Mouse (Mus musculus): Measurements from ENCODE around the gene Adra1b. TPM values are rescaled to one million over a fixed set of nuclear protein-coding genes. Genes with fewer than 3 reads are reported as not detected.
A peak's percentile ranks its signal among the peaks of the same experiment; 100 is the strongest.

Adra1b gene
- polyA plus RNA-seq, 1 experiment from 2014 or later, result 0.81 TPM

- DNase-seq (ENCODE audit: low spot score), result no peak
- H3K36me3 ChIP-seq, result no peaks in the 10 kb centered on the region
- no peaks in the 10 kb centered on the region for H3K9me3 ChIP-seq
- H3K4me1 ChIP-seq (replicated peaks), result peaks cover 16% of the 10 kb centered on the region
- no peak overlapping the region for H3K4me3 ChIP-seq
- WGBS, result 83% methylated on average over 5 of the region's 5 CpGs
- peaks cover 22% of the 10 kb centered on the region for H3K27me3 ChIP-seq (ENCODE audit: insufficient read depth, poor library complexity, severe bottlenecking)
- H3K27ac ChIP-seq, result no peak overlapping the region
These were observed 121.5 kb downstream of the Adra1b start for GRCm38 (mm10) chr11:43779551-43779950.

DNA sequence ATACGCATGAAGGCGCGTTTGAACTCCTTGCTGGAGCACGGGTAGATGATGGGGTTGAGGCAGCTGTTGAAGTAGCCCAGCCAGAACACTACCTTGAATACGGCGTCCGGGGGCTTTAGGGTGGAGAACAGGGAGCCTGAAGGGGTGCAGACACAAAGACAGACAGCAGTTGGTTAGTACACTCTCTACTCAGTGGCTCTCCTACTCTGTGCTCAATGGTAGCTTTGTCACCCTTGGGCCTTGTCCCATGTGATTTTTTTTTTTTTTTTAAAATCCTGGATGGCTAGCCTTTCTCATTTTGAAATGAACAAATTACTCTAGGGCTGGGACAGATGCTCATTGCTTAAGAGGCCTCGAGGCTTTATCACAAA is 124.7 kb downstream of the Adra1b start:
- Histone ChIP-seq H3K9me3 (no peaks in the 10 kb centered on the region), H3K4me3 (peak overlapping the region; percentile 58), H3K27ac (peak overlapping the region; percentile 37; the same call in 1 of the 2 replicates), H3K27me3 (ENCODE audit: insufficient read depth, poor library complexity, severe bottlenecking) (peaks cover 38% of the 10 kb centered on the region), H3K36me3 (no peaks in the 10 kb centered on the region), H3K4me1 (replicated peaks) (peaks cover 12% of the 10 kb centered on the region)
- DNase-seq (ENCODE audit: low spot score), result no peak
- 27% methylated on average over 8 of the region's 8 CpGs for WGBS

DNA sequence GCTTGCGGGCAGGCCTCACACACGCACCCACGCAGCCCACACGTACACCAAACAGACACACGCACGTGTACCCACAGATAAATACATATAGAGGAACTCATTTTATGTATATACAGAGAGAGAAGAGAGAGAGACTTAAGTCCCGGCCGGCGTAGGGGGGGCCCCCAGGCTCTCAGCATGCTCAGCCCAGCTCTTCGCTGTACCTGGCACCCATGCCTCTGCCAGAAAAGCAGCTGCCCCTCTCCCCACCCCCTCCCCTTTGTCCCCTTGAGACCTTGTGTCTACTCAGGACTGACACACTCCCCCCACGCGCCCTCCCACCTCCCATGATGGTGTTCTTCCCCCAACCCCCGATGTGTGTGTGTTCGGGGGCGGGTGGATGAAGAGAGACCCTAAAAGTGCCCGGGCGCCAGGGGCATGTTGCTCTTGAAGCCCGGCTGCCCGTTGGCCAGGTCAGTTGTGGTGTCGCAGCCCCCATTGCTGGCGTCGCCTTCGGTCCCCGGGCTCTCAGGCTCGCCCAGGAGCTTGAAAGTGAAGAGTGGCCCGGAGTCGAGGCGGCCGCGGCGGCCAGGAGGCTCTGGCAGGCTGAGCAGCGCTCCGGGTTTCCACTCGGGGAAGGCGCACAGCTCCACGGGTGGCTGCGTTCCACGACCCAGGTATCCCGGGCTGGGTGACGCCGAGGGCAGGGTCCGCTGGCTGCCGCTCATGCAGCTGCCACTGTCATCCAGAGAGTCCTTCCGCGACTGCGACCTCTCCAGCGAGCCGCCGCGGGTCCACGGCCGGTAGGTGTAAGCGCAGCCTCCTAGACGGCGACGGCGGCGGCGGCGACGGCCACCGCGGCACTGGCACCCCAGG is 125.3 kb downstream of the Adra1b start:
- Histone ChIP-seq H3K36me3 (no peaks in the 10 kb centered on the region), H3K4me1 (replicated peaks) (peaks cover 12% of the 10 kb centered on the region), H3K27ac (peak overlapping the region; percentile 37; the same call in 1 of the 2 replicates), H3K9me3 (no peaks in the 10 kb centered on the region), H3K4me3 (peak overlapping the region; percentile 58), H3K27me3 (ENCODE audit: insufficient read depth, poor library complexity, severe bottlenecking) (peaks cover 38% of the 10 kb centered on the region)
- WGBS, result 13% methylated on average over 63 of the region's 63 CpGs
- peak; percentile 62 for DNase-seq (ENCODE audit: low spot score)

GRCm38 (mm10) chr11:43773725-43774124 is 127.3 kb downstream of the Adra1b start:
- peaks cover 38% of the 10 kb centered on the region for H3K27me3 ChIP-seq (ENCODE audit: insufficient read depth, poor library complexity, severe bottlenecking)
- 52% methylated on average over 5 of the region's 5 CpGs for WGBS
- H3K4me3 ChIP-seq, result no peak overlapping the region
- no peak overlapping the region for H3K27ac ChIP-seq
- peaks cover 12% of the 10 kb centered on the region for H3K4me1 ChIP-seq (replicated peaks)
- peak; percentile 29 for DNase-seq (ENCODE audit: low spot score)
- no peaks in the 10 kb centered on the region for H3K36me3 ChIP-seq
- H3K9me3 ChIP-seq, result no peaks in the 10 kb centered on the region

- WGBS, result 87% methylated on average over 4 of the region's 4 CpGs
- H3K36me3 ChIP-seq, result no peaks in the 10 kb centered on the region
- no peaks in the 10 kb centered on the region for H3K9me3 ChIP-seq
- peaks cover 3% of the 10 kb centered on the region; the same call in 1 of the 2 replicates for H3K4me1 ChIP-seq (replicated peaks)
- peaks cover 32% of the 10 kb centered on the region for H3K27me3 ChIP-seq (ENCODE audit: insufficient read depth, poor library complexity, severe bottlenecking)
- no peak overlapping the region for H3K4me3 ChIP-seq
- H3K27ac ChIP-seq, result no peak overlapping the region
- DNase-seq (ENCODE audit: low spot score), result no peak
These were observed 130.9 kb downstream of the Adra1b start for GRCm38 (mm10) chr11:43770110-43770509.

GRCm38 (mm10) chr11:43767749-43768148 is 133.3 kb downstream of the Adra1b start:
- Histone ChIP-seq H3K4me3 (no peak overlapping the region), H3K27ac (no peak overlapping the region), H3K4me1 (replicated peaks) (0 out of 2 replicates have a peak, but pooled peaks cover 3% of the 10 kb centered on the region), H3K9me3 (no peaks in the 10 kb centered on the region), H3K27me3 (ENCODE audit: insufficient read depth, poor library complexity, severe bottlenecking) (peaks cover 10% of the 10 kb centered on the region; the same call in 1 of the 2 replicates), H3K36me3 (no peaks in the 10 kb centered on the region)
- 71% methylated on average over 11 of the region's 11 CpGs for WGBS
- no peak for DNase-seq (ENCODE audit: low spot score)

- Histone ChIP-seq H3K9me3 (no peaks in the 10 kb centered on the region), H3K4me3 (peak overlapping the region; percentile 58), H3K4me1 (replicated peaks) (0 out of 2 replicates have a peak, but pooled peaks cover 3% of the 10 kb centered on the region), H3K36me3 (no peaks in the 10 kb centered on the region), H3K27ac (no peak overlapping the region), H3K27me3 (ENCODE audit: insufficient read depth, poor library complexity, severe bottlenecking) (peaks cover 10% of the 10 kb centered on the region; the same call in 1 of the 2 replicates)
- 6% methylated on average over 37 of the region's 37 CpGs for WGBS
- peak; percentile 81 for DNase-seq (ENCODE audit: low spot score)
These were observed 133.9 kb downstream of the Adra1b start for GRCm38 (mm10) chr11:43766922-43767648.

- no peak for DNase-seq (ENCODE audit: low spot score)
- no peaks in the 10 kb centered on the region for H3K36me3 ChIP-seq
- H3K4me3 ChIP-seq, result no peak overlapping the region
- H3K27me3 ChIP-seq (ENCODE audit: insufficient read depth, poor library complexity, severe bottlenecking), result no peaks in the 10 kb centered on the region
- 84% methylated on average over 2 of the region's 2 CpGs for WGBS
- no peaks in the 10 kb centered on the region for H3K9me3 ChIP-seq
- H3K27ac ChIP-seq, result no peak overlapping the region
- no peaks in the 10 kb centered on the region for H3K4me1 ChIP-seq (replicated peaks)
These were observed 142.6 kb downstream of the Adra1b start for GRCm38 (mm10) chr11:43758436-43758835.

GRCm38 (mm10) chr11:43755411-43755810 is 145.6 kb downstream of the Adra1b start:
- WGBS, result 66% methylated on average over 5 of the region's 5 CpGs
- no peaks in the 10 kb centered on the region for H3K4me1 ChIP-seq (replicated peaks)
- no peak overlapping the region for H3K4me3 ChIP-seq
- H3K27ac ChIP-seq, result no peak overlapping the region
- no peaks in the 10 kb centered on the region for H3K27me3 ChIP-seq (ENCODE audit: insufficient read depth, poor library complexity, severe bottlenecking)
- DNase-seq (ENCODE audit: low spot score), result no peak
- no peaks in the 10 kb centered on the region for H3K9me3 ChIP-seq
- no peaks in the 10 kb centered on the region for H3K36me3 ChIP-seq

GRCm38 (mm10) chr11:43754568-43754967 is 146.4 kb downstream of the Adra1b start:
- Histone ChIP-seq H3K36me3 (no peaks in the 10 kb centered on the region), H3K4me3 (no peak overlapping the region), H3K9me3 (no peaks in the 10 kb centered on the region), H3K27ac (no peak overlapping the region), H3K4me1 (replicated peaks) (no peaks in the 10 kb centered on the region), H3K27me3 (ENCODE audit: insufficient read depth, poor library complexity, severe bottlenecking) (no peaks in the 10 kb centered on the region)
- 85% methylated on average over 1 of the region's 1 CpGs for WGBS
- no peak for DNase-seq (ENCODE audit: low spot score)

GRCm38 (mm10) chr11:43751542-43751941 is 149.5 kb downstream of the Adra1b start:
- 70% methylated on average over 2 of the region's 2 CpGs for WGBS

DNA sequence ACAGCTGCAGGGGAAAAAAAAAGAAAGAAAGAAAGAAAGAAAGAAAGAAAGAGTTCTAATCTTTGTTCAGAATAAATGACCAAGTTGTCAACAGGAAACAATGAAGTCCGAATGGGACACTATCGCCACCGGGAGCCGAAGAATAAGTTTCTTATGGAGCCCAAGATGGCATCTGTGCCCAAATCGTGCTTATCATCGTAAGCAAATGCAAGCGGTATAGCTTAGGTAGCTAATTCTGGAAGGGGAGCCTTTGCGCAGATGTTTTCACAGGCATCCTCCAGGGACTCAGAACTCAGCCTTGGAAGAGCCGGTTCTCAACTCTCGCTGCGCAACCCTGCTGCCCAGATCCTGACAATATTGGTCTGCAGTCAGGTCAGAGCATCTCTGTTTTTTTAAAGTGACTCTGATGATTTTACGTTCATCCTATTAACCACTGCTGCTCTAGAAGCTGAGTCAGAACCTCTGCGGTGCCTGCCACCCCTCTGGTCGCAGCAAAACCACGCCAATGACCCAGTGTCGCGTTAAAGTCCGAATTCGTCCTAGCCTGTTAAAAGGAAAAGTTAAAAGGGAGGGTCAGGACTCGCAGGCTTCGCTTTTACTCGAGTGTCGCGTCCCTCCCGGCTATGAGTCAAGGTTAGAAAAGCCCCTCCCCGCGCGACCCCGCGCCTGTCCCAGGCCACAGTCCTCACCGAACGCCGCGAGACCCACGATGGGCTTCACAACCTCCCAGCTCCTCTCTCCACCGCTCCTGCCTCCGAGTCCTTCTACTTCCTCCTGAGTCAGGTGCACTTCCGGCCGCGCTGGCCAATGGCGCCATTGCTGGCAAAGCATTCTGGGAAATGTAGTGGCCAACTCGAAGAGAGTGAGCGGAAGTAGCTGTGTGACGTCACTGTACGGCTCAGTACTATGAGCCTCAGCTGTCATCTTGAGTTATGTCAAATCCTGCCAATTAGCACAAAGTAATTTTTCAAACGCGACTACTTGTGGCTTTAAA is 153.5 kb downstream of the Adra1b start, which contains the start of gene Ttc1:
Gene Ttc1, minus strand, starts transcription at position 776 of the 994 bp plus-strand sequence.
- H3K27me3 ChIP-seq (ENCODE audit: insufficient read depth, poor library complexity, severe bottlenecking), result no peaks in the 10 kb centered on the region
- peaks cover 10% of the 10 kb centered on the region for H3K4me1 ChIP-seq (replicated peaks)
- H3K36me3 ChIP-seq, result peaks cover 27% of the 10 kb centered on the region
- H3K27ac ChIP-seq, result peak within 1 kb of the TSS; percentile 86
- H3K4me3 ChIP-seq, result peak within 1 kb of the TSS; percentile 87
- WGBS, result 4% methylated on average over 47 of the region's 47 CpGs
- H3K9me3 ChIP-seq, result no peaks in the 10 kb centered on the region
- DNase-seq (ENCODE audit: low spot score), result peak; percentile 96

More at GRCm38 (mm10) chr11:43751542-43751941, 149.5 kb downstream of the Adra1b start:
- H3K4me3 ChIP-seq, result no peak overlapping the region
- no peaks in the 10 kb centered on the region for H3K36me3 ChIP-seq
- no peaks in the 10 kb centered on the region for H3K27me3 ChIP-seq (ENCODE audit: insufficient read depth, poor library complexity, severe bottlenecking)
- no peak overlapping the region for H3K27ac ChIP-seq
- no peaks in the 10 kb centered on the region for H3K9me3 ChIP-seq
- peaks cover 10% of the 10 kb centered on the region for H3K4me1 ChIP-seq (replicated peaks)
- no peak for DNase-seq (ENCODE audit: low spot score)

Measured in hindbrain, embryonic 10.5 days (tissue).